Mouse (Mus musculus) bone marrow macrophage, adult 2 months (primary cell): ENCODE results near the gene Sympk.

ENCODE experiments used
- CTCF ChIP-seq: IDR thresholded peaks from 2 replicates; pipeline ENCODE4 v1.5.1; 2012; ENCODE audit warnings: low read depth, mild to moderate bottlenecking, low read length, moderate library complexity
- POLR2A ChIP-seq: IDR thresholded peaks from 2 replicates; pipeline ENCODE4 v1.6.1; 2012; ENCODE audit warnings: mild to moderate bottlenecking, low read depth, low read length, borderline replicate concordance

GRCm38 (mm10) chr7:19055108-19055507 lies 30.9 kb downstream of the Sympk start:
- TF ChIP-seq POLR2A, result no peak
- TF ChIP-seq CTCF, result no peak
